Mouse (Mus musculus) mesoderm, embryonic 11.5 days (tissue): ENCODE measurements around the gene Mpp6.

Experiments
- DNase-seq: peaks from one replicate; pipeline ENCODE4 v3.0.0-alpha.2; 2012; ENCODE audit warnings: low read depth, low spot score

Gene Mpp6

GRCm38 (mm10) chr6:50225232-50225631 lies 115.2 kb downstream of the Mpp6 start:
- no peak for DNase-seq

GRCm38 (mm10) chr6:50228180-50228579 lies 118.1 kb downstream of the Mpp6 start:
- no peak for DNase-seq

- DNase-seq = no peak
These were observed 121.2 kb downstream of the Mpp6 start for GRCm38 (mm10) chr6:50231288-50231687.

GRCm38 (mm10) chr6:50232984-50233383 lies 122.9 kb downstream of the Mpp6 start:
- DNase-seq = no peak

GRCm38 (mm10) chr6:50237963-50238362 lies 127.9 kb downstream of the Mpp6 start:
- no peak for DNase-seq

GRCm38 (mm10) chr6:50239902-50240301 lies 129.9 kb downstream of the Mpp6 start:
- no peak for DNase-seq

- no peak for DNase-seq
These were observed 130.4 kb downstream of the Mpp6 start for GRCm38 (mm10) chr6:50240437-50240836.

GRCm38 (mm10) chr6:50244126-50244525 lies 134.1 kb downstream of the Mpp6 start:
- no peak for DNase-seq

- DNase-seq = no peak
These were observed 134.9 kb downstream of the Mpp6 start for GRCm38 (mm10) chr6:50244967-50245366.

GRCm38 (mm10) chr6:50247356-50247755 lies 137.3 kb downstream of the Mpp6 start:
- no peak for DNase-seq

GRCm38 (mm10) chr6:50247791-50248190 lies 137.8 kb downstream of the Mpp6 start:
- DNase-seq = no peak
